Mouse (Mus musculus): ENCODE data around the gene Eepd1. TPM values are rescaled to one million over a fixed set of nuclear protein-coding genes. Genes with fewer than 3 reads are reported as not detected.
A peak's percentile ranks its signal among the peaks of the same experiment; 100 is the strongest.

Eepd1 gene
- polyA plus RNA-seq, 1 experiment from 2014 or later, result 7.8 TPM

GRCm38 (mm10) chr9:25571381-25571780 is 90.0 kb downstream of the Eepd1 start:
- no peak overlapping the region for H3K9ac ChIP-seq (ENCODE audit: low read length)

GRCm38 (mm10) chr9:25573753-25574152 is 92.4 kb downstream of the Eepd1 start:
- Histone ChIP-seq H3K4me1 (ENCODE audit: control insufficient read depth, insufficient read depth, low read length) (no peaks in the 10 kb centered on the region), H3K9me3 (ENCODE audit: control insufficient read depth, low read length) (no peaks in the 10 kb centered on the region), H3K36me3 (ENCODE audit: control insufficient read depth, insufficient read depth, low read length) (no peaks in the 10 kb centered on the region), H3K9ac (ENCODE audit: low read length) (no peak overlapping the region), H3K4me3 (ENCODE audit: low read depth, low read length) (no peak overlapping the region), H3K27me3 (ENCODE audit: control insufficient read depth, insufficient read depth, low read length) (no peaks in the 10 kb centered on the region), H3K4me2 (no peak overlapping the region), H3K27ac (ENCODE audit: low read depth, low read length) (no peak overlapping the region)
- no peak for ATAC-seq (ENCODE audit: low FRiP score)
- DNase-seq (ENCODE audit: low spot score, missing footprints), result no peak
- 56% methylated on average over 7 of the region's 7 CpGs for WGBS

More at GRCm38 (mm10) chr9:25571381-25571780, 90.0 kb downstream of the Eepd1 start:
- Histone ChIP-seq H3K27me3 (ENCODE audit: control insufficient read depth, insufficient read depth, low read length) (no peaks in the 10 kb centered on the region), H3K4me2 (no peak overlapping the region), H3K27ac (ENCODE audit: low read depth, low read length) (no peak overlapping the region), H3K36me3 (ENCODE audit: control insufficient read depth, insufficient read depth, low read length) (no peaks in the 10 kb centered on the region), H3K9me3 (ENCODE audit: control insufficient read depth, low read length) (no peaks in the 10 kb centered on the region), H3K4me3 (ENCODE audit: low read depth, low read length) (no peak overlapping the region), H3K4me1 (ENCODE audit: control insufficient read depth, insufficient read depth, low read length) (no peaks in the 10 kb centered on the region)
- ATAC-seq (ENCODE audit: low FRiP score) (no peak), DNase-seq (ENCODE audit: low spot score, missing footprints) (peak; percentile 47)
- WGBS, result 53% methylated on average over 2 of the region's 2 CpGs

GRCm38 (mm10) chr9:25574186-25574585 is 92.8 kb downstream of the Eepd1 start:
- no peak for ATAC-seq (ENCODE audit: low FRiP score)
- 69% methylated on average over 4 of the region's 4 CpGs for WGBS
- no peaks in the 10 kb centered on the region for H3K36me3 ChIP-seq (ENCODE audit: control insufficient read depth, insufficient read depth, low read length)

GRCm38 (mm10) chr9:25578674-25579596 is 97.6 kb downstream of the Eepd1 start:
- no peak for ATAC-seq (ENCODE audit: low FRiP score)

More at GRCm38 (mm10) chr9:25574186-25574585, 92.8 kb downstream of the Eepd1 start:
- DNase-seq (ENCODE audit: low spot score, missing footprints), result peak; percentile 74
- H3K9me3 ChIP-seq (ENCODE audit: control insufficient read depth, low read length), result no peaks in the 10 kb centered on the region
- no peaks in the 10 kb centered on the region for H3K4me1 ChIP-seq (ENCODE audit: control insufficient read depth, insufficient read depth, low read length)
- no peak overlapping the region for H3K27ac ChIP-seq (ENCODE audit: low read depth, low read length)
- H3K4me3 ChIP-seq (ENCODE audit: low read depth, low read length), result no peak overlapping the region
- H3K27me3 ChIP-seq (ENCODE audit: control insufficient read depth, insufficient read depth, low read length), result no peaks in the 10 kb centered on the region
- no peak overlapping the region for H3K9ac ChIP-seq (ENCODE audit: low read length)
- no peak overlapping the region for H3K4me2 ChIP-seq

GRCm38 (mm10) chr9:25583621-25584020 is 102.3 kb downstream of the Eepd1 start:
- ATAC-seq (ENCODE audit: low FRiP score), result no peak
- Histone ChIP-seq H3K27ac (ENCODE audit: low read depth, low read length) (no peak overlapping the region), H3K36me3 (ENCODE audit: control insufficient read depth, insufficient read depth, low read length) (no peaks in the 10 kb centered on the region), H3K27me3 (ENCODE audit: control insufficient read depth, insufficient read depth, low read length) (no peaks in the 10 kb centered on the region), H3K9me3 (ENCODE audit: control insufficient read depth, low read length) (no peaks in the 10 kb centered on the region), H3K4me2 (no peak overlapping the region), H3K9ac (ENCODE audit: low read length) (no peak overlapping the region), H3K4me3 (ENCODE audit: low read depth, low read length) (no peak overlapping the region), H3K4me1 (ENCODE audit: control insufficient read depth, insufficient read depth, low read length) (no peaks in the 10 kb centered on the region)
- DNase-seq (ENCODE audit: low spot score, missing footprints), result peak; percentile 74
- WGBS, result 92% methylated on average over 2 of the region's 2 CpGs

More at GRCm38 (mm10) chr9:25578674-25579596, 97.6 kb downstream of the Eepd1 start:
- Histone ChIP-seq H3K27me3 (ENCODE audit: control insufficient read depth, insufficient read depth, low read length) (no peaks in the 10 kb centered on the region), H3K4me3 (ENCODE audit: low read depth, low read length) (no peak overlapping the region), H3K9ac (ENCODE audit: low read length) (no peak overlapping the region), H3K27ac (ENCODE audit: low read depth, low read length) (no peak overlapping the region), H3K4me2 (no peak overlapping the region), H3K9me3 (ENCODE audit: control insufficient read depth, low read length) (no peaks in the 10 kb centered on the region), H3K4me1 (ENCODE audit: control insufficient read depth, insufficient read depth, low read length) (no peaks in the 10 kb centered on the region), H3K36me3 (ENCODE audit: control insufficient read depth, insufficient read depth, low read length) (no peaks in the 10 kb centered on the region)
- 93% methylated on average over 7 of the region's 7 CpGs for WGBS
- peak; percentile 72 for DNase-seq (ENCODE audit: low spot score, missing footprints)

GRCm38 (mm10) chr9:25585614-25586013 is 104.3 kb downstream of the Eepd1 start:
- Histone ChIP-seq H3K27ac (ENCODE audit: low read depth, low read length) (no peak overlapping the region), H3K9me3 (ENCODE audit: control insufficient read depth, low read length) (no peaks in the 10 kb centered on the region), H3K4me2 (no peak overlapping the region), H3K36me3 (ENCODE audit: control insufficient read depth, insufficient read depth, low read length) (no peaks in the 10 kb centered on the region), H3K9ac (ENCODE audit: low read length) (no peak overlapping the region), H3K4me3 (ENCODE audit: low read depth, low read length) (no peak overlapping the region), H3K4me1 (ENCODE audit: control insufficient read depth, insufficient read depth, low read length) (no peaks in the 10 kb centered on the region), H3K27me3 (ENCODE audit: control insufficient read depth, insufficient read depth, low read length) (no peaks in the 10 kb centered on the region)
- DNase-seq (ENCODE audit: low spot score, missing footprints), result peak; percentile 21
- 80% methylated on average over 1 of the region's 1 CpGs for WGBS
- no peak for ATAC-seq (ENCODE audit: low FRiP score)

GRCm38 (mm10) chr9:25588581-25588980 is 107.2 kb downstream of the Eepd1 start:
- no peaks in the 10 kb centered on the region for H3K27me3 ChIP-seq (ENCODE audit: control insufficient read depth, insufficient read depth, low read length)
- H3K36me3 ChIP-seq (ENCODE audit: control insufficient read depth, insufficient read depth, low read length), result no peaks in the 10 kb centered on the region
- H3K27ac ChIP-seq (ENCODE audit: low read depth, low read length), result no peak overlapping the region
- no peak for ATAC-seq (ENCODE audit: low FRiP score)
- WGBS, result 92% methylated on average over 2 of the region's 2 CpGs
- no peaks in the 10 kb centered on the region for H3K4me1 ChIP-seq (ENCODE audit: control insufficient read depth, insufficient read depth, low read length)
- no peaks in the 10 kb centered on the region for H3K9me3 ChIP-seq (ENCODE audit: control insufficient read depth, low read length)
- no peak overlapping the region for H3K9ac ChIP-seq (ENCODE audit: low read length)
- no peak overlapping the region for H3K4me2 ChIP-seq
- H3K4me3 ChIP-seq (ENCODE audit: low read depth, low read length), result no peak overlapping the region
- peak; percentile 23 for DNase-seq (ENCODE audit: low spot score, missing footprints)

- no peaks in the 10 kb centered on the region for H3K4me1 ChIP-seq (ENCODE audit: control insufficient read depth, insufficient read depth, low read length)
- WGBS, result 52% methylated on average over 4 of the region's 4 CpGs
- no peaks in the 10 kb centered on the region for H3K36me3 ChIP-seq (ENCODE audit: control insufficient read depth, insufficient read depth, low read length)
- no peak overlapping the region for H3K4me3 ChIP-seq (ENCODE audit: low read depth, low read length)
- no peak overlapping the region for H3K4me2 ChIP-seq
- H3K9me3 ChIP-seq (ENCODE audit: control insufficient read depth, low read length), result no peaks in the 10 kb centered on the region
- H3K27me3 ChIP-seq (ENCODE audit: control insufficient read depth, insufficient read depth, low read length), result no peaks in the 10 kb centered on the region
- no peak for DNase-seq (ENCODE audit: low spot score, missing footprints)
- no peak overlapping the region for H3K9ac ChIP-seq (ENCODE audit: low read length)
- ATAC-seq (ENCODE audit: low FRiP score), result no peak
- H3K27ac ChIP-seq (ENCODE audit: low read depth, low read length), result no peak overlapping the region
Observed at GRCm38 (mm10) chr9:25590740-25591139, 109.4 kb downstream of the Eepd1 start.
